Mouse (Mus musculus) stomach, postnatal 0 days (tissue): ENCODE measurements around the gene Gm10160. TPM values are rescaled to one million over a fixed set of nuclear protein-coding genes. Genes with fewer than 3 reads are reported as not detected.
"Not testable (repeated sequence)": the region's sequence is repeated elsewhere in the genome, so short reads cannot be mapped to it uniquely, and the experiment has no call there.

Experiments
- ATAC-seq: fragments of 200-750 bp; cut with Nextera tagmentation; 2 replicates; pipeline ENCODE4 v1.8.0; 2017; ENCODE audit not compliant: low FRiP score, low TSS enrichment
- DNase-seq: peaks from one replicate; pipeline ENCODE4 v3.0.0-alpha.2; 2016; ENCODE audit warnings: low spot score
- H3K27ac ChIP-seq: fragments of 300-500 bp; sonication (generic); replicated peaks from 2 replicates; pipeline ENCODE4 v1.5.1; 2014; ENCODE audit warnings: mild to moderate bottlenecking, control low read depth
- H3K27me3 ChIP-seq: fragments of 300-500 bp; sonication (generic); 2 replicates; pipeline ENCODE4 v1.6.1; 2014; ENCODE audit warnings: low read length; ENCODE audit not compliant: control insufficient read depth, insufficient read depth
- H3K36me3 ChIP-seq: fragments of 300-500 bp; sonication (generic); 2 replicates; pipeline ENCODE4 v1.6.1; 2014; ENCODE audit warnings: low read length, mixed read lengths; ENCODE audit not compliant: control insufficient read depth, insufficient read depth
- H3K4me1 ChIP-seq: fragments of 300-500 bp; sonication (generic); replicated peaks from 2 replicates; pipeline ENCODE4 v1.6.1; 2014; ENCODE audit warnings: antibody characterized with exemption; ENCODE audit not compliant: control insufficient read depth, insufficient read depth
- H3K4me2 ChIP-seq: fragments of 300-500 bp; sonication (generic); replicated peaks from 2 replicates; pipeline ENCODE4 v1.6.1; 2014; ENCODE audit warnings: low read depth, mild to moderate bottlenecking, control low read depth, moderate library complexity
- H3K4me3 ChIP-seq: fragments of 300-500 bp; sonication (generic); 2 replicates; pipeline ENCODE4 v1.5.1; 2014; ENCODE audit warnings: low read depth, low read length, control low read depth
- H3K9ac ChIP-seq: fragments of 300-500 bp; sonication (generic); 2 replicates; pipeline ENCODE4 v1.6.1; 2014; ENCODE audit warnings: mild to moderate bottlenecking, low read length, control low read depth, mixed read lengths
- H3K9me3 ChIP-seq: fragments of 300-500 bp; sonication (generic); 2 replicates; pipeline ENCODE4 v1.6.1; 2016; ENCODE audit warnings: low read length; ENCODE audit not compliant: control insufficient read depth
- CTCF ChIP-seq: IDR thresholded peaks from 2 replicates; pipeline ENCODE4 v1.5.1; 2016; ENCODE audit warnings: antibody characterized with exemption, low read depth, mild to moderate bottlenecking, moderate library complexity
- EP300 ChIP-seq: optimal IDR thresholded peaks from 2 replicates; pipeline ENCODE3; 2016; ENCODE audit warnings: antibody characterized with exemption
- WGBS: fragments of 180-500 bp; shearing (Covaris S2); extraction: QIAGEN DNeasy Blood & Tissue Kit; methylation state at CpG from one replicate; pipeline ENCODE4 v1.1.7; 2014; 5-methylcytosine and 5-hydroxymethylcytosine counted together
- polyA plus RNA-seq: library from polyadenylated mRNA; unstranded; fragments of >200 nt; fragmentation: Nextera tagmentation; extraction: Ambion mirVana; gene quantifications from 2 replicates; pipeline ENCODE4 v1.2.1, GENCODE M21; 2015

The Gm10160 gene
- polyA plus RNA-seq, 1 experiment from 2014 or later, result not detected

- Histone ChIP-seq H3K4me2 (no peak overlapping the region), H3K9ac (no peak overlapping the region), H3K4me3 (no peak overlapping the region), H3K27ac (no peak overlapping the region), H3K27me3 (no peaks in the 10 kb centered on the region), H3K36me3 (no peaks in the 10 kb centered on the region), H3K4me1 (no peaks in the 10 kb centered on the region), H3K9me3 (no peaks in the 10 kb centered on the region)
- TF ChIP-seq CTCF, result no peak
- TF ChIP-seq EP300, result no peak
- 73% methylated on average over 7 of the region's 7 CpGs for WGBS
- ATAC-seq, result no peak
- peak; percentile 8 for DNase-seq
These were observed 13.5 kb downstream of the Gm10160 start for GRCm38 (mm10) chr7:81842141-81842540.

GRCm38 (mm10) chr7:81841439-81841838 lies 14.2 kb downstream of the Gm10160 start:
- H3K27me3 ChIP-seq, result no peaks in the 10 kb centered on the region
- ATAC-seq, result no peak
- TF ChIP-seq EP300, result no peak
- TF ChIP-seq CTCF, result no peak
- no peaks in the 10 kb centered on the region for H3K4me1 ChIP-seq
- no peaks in the 10 kb centered on the region for H3K36me3 ChIP-seq
- no peak overlapping the region for H3K4me2 ChIP-seq
- no peaks in the 10 kb centered on the region for H3K9me3 ChIP-seq
- H3K9ac ChIP-seq, result no peak overlapping the region
- WGBS, result 81% methylated on average over 6 of the region's 6 CpGs
- no peak overlapping the region for H3K27ac ChIP-seq
- H3K4me3 ChIP-seq, result no peak overlapping the region
- DNase-seq, result peak; percentile 9

- TF ChIP-seq EP300 (no peak), CTCF (no peak)
These were observed 14.9 kb downstream of the Gm10160 start for GRCm38 (mm10) chr7:81840661-81841181.

GRCm38 (mm10) chr7:81839746-81840145 lies 15.8 kb downstream of the Gm10160 start:
- DNase-seq (peak; percentile 9), ATAC-seq (no peak)
- Histone ChIP-seq H3K36me3 (no peaks in the 10 kb centered on the region), H3K4me3 (no peak overlapping the region), H3K4me1 (no peaks in the 10 kb centered on the region), H3K27ac (no peak overlapping the region), H3K9ac (no peak overlapping the region), H3K27me3 (no peaks in the 10 kb centered on the region), H3K9me3 (no peaks in the 10 kb centered on the region), H3K4me2 (no peak overlapping the region)
- no peak for TF ChIP-seq EP300
- no peak for TF ChIP-seq CTCF
- 55% methylated on average over 6 of the region's 6 CpGs for WGBS

More at GRCm38 (mm10) chr7:81840661-81841181, 14.9 kb downstream of the Gm10160 start:
- no peaks in the 10 kb centered on the region for H3K9me3 ChIP-seq
- no peak overlapping the region for H3K9ac ChIP-seq
- no peaks in the 10 kb centered on the region for H3K36me3 ChIP-seq
- no peaks in the 10 kb centered on the region for H3K27me3 ChIP-seq
- WGBS, result 54% methylated on average over 7 of the region's 7 CpGs
- no peak overlapping the region for H3K27ac ChIP-seq
- no peak for DNase-seq
- H3K4me3 ChIP-seq, result no peak overlapping the region
- ATAC-seq, result no peak
- no peaks in the 10 kb centered on the region for H3K4me1 ChIP-seq
- no peak overlapping the region for H3K4me2 ChIP-seq

GRCm38 (mm10) chr7:81837771-81838170 lies 17.8 kb downstream of the Gm10160 start:
- DNase-seq, H3K36me3 ChIP-seq: not testable (repeated sequence)

GRCm38 (mm10) chr7:81835430-81835829 lies 20.2 kb downstream of the Gm10160 start:
- Histone ChIP-seq H3K27me3 (no peaks in the 10 kb centered on the region), H3K9ac (no peak overlapping the region), H3K36me3 (no peaks in the 10 kb centered on the region), H3K4me1 (no peaks in the 10 kb centered on the region), H3K9me3 (no peaks in the 10 kb centered on the region), H3K4me3 (no peak overlapping the region), H3K4me2 (no peak overlapping the region), H3K27ac (no peak overlapping the region)
- TF ChIP-seq EP300, result no peak
- TF ChIP-seq CTCF, result no peak
- WGBS, result 84% methylated on average over 5 of the region's 5 CpGs
- no peak for ATAC-seq
- no peak for DNase-seq

More at GRCm38 (mm10) chr7:81837771-81838170, 17.8 kb downstream of the Gm10160 start:
- not testable (repeated sequence) for H3K9ac ChIP-seq, H3K27me3 ChIP-seq, H3K9me3 ChIP-seq, H3K27ac ChIP-seq, H3K4me2 ChIP-seq, ATAC-seq, H3K4me1 ChIP-seq, H3K4me3 ChIP-seq
- 75% methylated on average over 5 of the region's 5 CpGs for WGBS
